Mouse (Mus musculus) olfactory bulb, adult 2 months (tissue): ENCODE measurements around the gene Glra1.
"Not testable (repeated sequence)": the region's sequence is repeated elsewhere in the genome, so short reads cannot be mapped to it uniquely, and the experiment has no call there.

ENCODE experiments used
- CTCF ChIP-seq: fragments of 200-500 bp; IDR thresholded peaks from 2 replicates; pipeline ENCODE4 v1.5.1; 2012; ENCODE audit warnings: low read depth, mild to moderate bottlenecking, low read length, moderate library complexity; ENCODE audit not compliant: insufficient read depth
- POLR2A ChIP-seq: fragments of 200-500 bp; IDR thresholded peaks from 2 replicates; pipeline ENCODE4 v1.6.1; 2012; ENCODE audit warnings: mild to moderate bottlenecking, low read depth, low read length, moderate library complexity; ENCODE audit not compliant: insufficient read depth

DNA sequence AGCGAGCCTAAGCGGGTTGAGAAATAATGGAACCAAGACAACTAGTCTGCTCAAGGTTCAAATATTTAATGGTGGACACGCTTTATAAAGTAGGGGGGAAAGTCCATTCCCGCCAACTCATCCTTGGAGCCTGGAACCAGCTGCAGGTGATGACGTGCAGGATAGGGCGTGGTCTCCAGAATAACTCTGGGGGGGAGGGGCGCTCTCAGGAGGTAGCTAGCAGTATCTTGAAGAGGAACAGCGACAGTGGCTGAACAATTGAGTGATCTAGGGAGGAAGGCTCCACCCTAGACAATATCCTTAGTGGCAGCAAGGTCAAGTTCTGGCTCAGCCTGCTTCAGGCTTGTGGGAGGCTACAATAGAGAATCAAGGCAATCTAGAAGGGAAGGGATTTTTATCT is 6.6 kb upstream of the Glra1 start:
- TF ChIP-seq CTCF, POLR2A: not testable (repeated sequence)
